Mouse (Mus musculus) ZHBTc4 (cell line): ENCODE data around the gene Myl3.
A peak's percentile ranks its signal among the peaks of the same experiment; 100 is the strongest.

Experiments used
- DNase-seq: peaks from one replicate; pipeline ENCODE4 v3.0.0-alpha.2; 2011; ENCODE audit warnings: low read depth, low spot score

Gene Myl3

DNA sequence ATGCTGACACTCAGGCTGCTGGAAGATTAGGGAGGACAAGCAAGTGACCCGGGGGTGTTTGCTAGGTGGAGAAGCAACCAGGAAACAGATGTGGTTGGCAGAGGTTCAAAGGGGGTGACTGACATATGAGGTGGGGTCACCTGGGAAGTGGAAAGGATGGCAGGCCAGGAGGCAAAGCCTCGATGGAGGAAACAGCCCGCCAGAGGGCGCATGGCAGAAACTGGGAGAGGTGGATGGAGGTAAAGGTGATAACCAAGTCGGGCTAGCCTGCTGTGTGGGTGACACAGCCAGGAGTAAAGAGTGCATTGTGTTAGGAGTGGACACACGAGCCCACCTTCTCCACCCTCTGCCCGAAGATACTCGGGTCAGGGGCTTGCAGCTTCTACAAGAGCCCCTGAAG, 11.8 kb upstream of the Myl3 start:
- peak; percentile 55 for DNase-seq

DNA sequence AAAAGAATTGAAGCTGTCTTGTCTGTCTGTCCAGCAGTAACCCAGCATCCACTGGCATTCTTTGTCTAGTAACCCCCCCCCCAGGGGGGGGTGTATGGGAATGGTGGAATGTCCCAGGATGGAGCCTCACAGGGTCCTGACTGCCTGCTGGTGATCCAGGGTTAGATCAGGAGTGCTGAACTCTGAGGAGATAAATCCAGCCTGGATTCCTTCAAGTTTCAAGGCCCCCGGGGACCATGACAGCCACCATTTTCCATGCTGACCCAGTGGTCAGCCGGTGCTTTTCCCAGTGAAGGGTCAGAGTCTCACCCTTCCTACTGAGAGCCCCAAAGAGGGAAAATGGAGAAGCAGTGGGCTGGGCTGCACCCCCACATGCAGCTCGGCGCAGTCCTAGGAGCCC, 9.8 kb upstream of the Myl3 start:
- no peak for DNase-seq

DNA sequence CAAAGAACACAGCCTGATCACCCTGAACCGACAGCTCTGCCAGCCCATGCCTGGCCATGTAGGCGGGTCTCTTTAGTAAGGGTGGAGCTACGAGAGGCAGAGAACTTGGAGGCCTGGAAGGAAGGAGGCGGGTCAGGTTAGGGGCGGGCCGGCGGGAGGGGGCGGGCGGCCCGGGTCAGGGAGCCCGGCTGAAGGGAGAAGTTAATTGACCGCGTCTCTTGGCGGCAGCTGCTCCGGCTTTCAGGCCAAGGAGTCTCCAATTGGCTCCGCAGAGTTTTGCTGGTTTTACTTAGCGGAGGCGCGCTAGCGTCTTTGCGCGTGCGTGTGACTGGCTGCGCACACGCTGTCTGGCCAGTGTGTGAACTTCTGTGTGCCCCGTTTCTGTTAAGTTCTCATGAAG, 9.0 kb upstream of the Myl3 start:
- DNase-seq: peak; percentile 96

DNA sequence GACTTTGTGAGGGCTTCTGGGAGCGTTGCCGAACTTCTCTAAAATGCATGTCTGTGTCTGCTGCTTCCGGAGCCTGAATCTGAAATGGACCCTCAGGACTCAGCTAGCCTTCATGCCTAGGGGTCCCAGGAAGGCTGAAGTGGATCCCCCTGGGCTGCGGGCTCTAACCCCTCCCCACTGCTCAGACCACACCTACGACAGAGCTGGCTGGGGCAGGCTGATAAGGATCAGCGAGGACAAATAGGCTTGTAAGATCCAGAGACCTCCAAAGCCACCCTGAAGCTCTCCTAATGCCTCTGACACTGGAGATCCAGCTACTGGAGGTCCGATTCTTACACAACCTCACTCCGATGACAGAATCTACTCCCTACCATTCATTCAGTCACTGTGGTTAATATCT, 8.6 kb upstream of the Myl3 start:
- no peak for DNase-seq

DNA sequence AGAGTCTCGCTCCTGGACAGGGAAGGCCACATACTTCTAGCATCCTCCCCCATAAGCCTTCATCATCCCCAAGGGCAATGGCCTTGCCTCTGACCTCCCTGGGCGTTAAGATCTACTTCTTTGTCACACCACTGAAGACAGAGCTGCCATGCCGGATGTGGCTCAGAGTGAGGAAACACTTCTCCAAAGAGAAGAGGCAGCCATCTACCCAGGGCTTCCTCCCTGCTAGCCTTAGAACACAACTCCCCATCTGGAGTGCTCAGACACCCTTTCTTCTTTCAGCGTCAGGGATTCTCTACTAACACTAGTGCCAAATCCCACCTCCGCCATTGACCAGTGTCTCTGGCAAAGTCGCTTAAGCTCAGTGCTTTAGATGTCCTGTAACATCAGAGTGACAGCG, 7.5 kb upstream of the Myl3 start:
- no peak for DNase-seq

DNA sequence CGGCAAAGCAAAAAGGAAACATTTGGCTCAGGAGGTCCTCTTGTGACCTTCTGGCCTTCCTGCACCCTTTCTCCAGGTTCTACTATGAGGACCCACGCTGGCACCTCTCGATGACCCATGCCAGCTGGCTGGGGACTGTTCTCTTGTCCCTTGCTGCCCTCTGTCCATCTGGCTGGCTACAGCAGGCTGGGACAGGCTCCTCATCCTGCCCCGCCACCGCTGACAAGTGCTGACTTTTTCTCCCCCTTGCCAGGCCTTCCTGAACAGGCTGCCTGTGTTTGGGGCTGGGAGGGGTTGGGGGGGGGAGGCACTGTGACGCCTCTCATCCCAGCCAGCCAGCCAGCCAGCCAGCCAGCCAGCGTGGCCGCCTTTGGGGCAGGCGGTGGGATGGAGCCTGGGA, 5.3 kb upstream of the Myl3 start:
- no peak for DNase-seq

DNA sequence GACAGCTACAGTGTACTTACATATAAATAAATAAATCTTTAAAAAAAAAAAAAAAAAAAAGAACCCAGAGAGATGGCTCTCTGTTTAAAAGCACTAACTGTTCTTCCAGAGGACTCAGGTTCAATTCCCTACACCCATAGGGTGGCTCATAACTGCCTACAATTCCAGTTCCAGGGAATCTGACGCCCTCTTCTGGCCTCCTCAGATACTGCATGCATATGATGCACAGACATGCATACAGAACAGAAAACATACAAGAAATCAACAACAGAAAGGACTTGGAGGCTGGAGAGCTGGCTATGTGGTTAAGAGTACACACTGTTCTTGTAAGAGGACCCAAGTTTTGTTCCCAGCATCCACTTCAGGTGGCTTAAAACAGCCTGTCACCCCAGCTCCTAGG, 3.6 kb upstream of the Myl3 start:
- peak; percentile 68 for DNase-seq

DNA sequence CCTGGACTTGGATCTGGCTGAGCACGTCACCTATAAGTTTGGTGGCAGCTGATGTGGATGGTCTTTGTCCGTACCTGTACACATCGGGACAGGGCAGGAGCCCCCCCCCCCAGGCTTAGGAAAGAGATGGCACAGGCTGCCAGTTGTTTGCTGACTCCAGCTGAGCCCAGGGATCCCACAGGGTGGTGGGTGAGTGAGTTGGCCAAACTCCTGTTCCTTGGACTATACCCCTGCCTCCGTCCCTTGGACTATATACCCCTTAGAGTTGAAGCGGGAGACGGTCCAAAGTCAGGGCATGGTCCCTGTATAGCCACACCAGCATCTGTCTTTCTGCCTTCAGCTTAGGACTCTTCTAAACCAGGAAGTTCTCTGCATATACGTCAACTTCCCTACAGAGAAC, 1.7 kb upstream of the Myl3 start:
- no peak for DNase-seq

DNA sequence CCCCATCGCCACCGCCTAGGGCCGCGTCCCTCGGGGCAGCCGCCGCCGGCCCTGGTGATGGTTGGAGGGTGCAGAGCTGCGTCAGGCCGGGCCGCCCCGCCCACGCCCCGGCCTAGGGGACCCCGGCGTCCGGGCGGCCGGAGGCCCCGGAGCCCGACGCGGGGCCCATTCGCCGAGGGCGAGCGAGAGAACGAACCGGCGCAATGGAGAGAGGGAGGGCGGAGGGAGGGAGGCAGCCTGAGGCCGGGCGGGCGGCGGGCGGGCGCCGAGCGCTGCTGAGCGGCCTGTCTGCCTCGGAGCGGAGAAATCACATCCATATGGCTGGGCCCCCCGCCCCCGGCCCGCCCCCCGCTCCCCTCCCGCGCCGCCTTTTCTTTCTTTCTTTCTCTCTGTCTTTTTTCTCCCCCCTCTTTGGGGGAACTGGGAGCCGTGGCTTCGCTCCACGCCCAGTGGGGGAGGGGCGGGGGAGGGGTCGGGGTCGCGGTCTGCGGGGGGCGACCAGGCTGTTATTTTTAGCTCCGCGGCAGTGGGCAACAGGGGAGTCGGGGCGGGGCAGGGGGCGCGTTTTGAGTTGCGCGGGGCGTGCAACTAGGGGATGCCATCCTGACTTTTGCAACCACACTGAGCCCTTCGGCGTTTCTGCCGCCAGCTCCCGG, 762 bp downstream of the Myl3 start:
- DNase-seq: peak; percentile 48

DNA sequence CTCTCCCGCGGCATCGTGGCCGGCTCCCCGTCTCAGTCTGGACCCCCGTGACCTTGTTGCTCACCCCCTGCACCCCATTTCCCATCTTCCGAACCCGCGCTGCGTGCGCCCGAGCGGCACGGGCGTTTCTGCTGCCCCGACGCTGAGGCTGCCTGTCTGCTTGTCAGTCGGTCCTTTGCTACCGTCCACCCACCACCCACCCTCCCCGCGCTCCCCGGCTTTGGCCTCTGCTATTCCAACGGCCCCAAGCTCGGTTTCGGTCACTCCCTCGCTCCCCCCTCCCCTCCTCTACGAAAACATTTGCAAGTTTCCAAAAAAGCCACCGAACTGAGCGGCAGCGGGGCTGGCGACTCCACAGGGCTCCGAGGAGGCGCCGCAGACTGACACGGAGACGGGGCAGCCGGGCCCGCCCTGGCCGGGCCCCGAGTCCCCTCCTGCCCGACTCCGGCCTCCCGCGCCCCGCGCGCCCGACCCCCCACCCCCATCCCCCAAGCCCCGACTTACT, 1.3 kb downstream of the Myl3 start:
- peak; percentile 58 for DNase-seq

DNA sequence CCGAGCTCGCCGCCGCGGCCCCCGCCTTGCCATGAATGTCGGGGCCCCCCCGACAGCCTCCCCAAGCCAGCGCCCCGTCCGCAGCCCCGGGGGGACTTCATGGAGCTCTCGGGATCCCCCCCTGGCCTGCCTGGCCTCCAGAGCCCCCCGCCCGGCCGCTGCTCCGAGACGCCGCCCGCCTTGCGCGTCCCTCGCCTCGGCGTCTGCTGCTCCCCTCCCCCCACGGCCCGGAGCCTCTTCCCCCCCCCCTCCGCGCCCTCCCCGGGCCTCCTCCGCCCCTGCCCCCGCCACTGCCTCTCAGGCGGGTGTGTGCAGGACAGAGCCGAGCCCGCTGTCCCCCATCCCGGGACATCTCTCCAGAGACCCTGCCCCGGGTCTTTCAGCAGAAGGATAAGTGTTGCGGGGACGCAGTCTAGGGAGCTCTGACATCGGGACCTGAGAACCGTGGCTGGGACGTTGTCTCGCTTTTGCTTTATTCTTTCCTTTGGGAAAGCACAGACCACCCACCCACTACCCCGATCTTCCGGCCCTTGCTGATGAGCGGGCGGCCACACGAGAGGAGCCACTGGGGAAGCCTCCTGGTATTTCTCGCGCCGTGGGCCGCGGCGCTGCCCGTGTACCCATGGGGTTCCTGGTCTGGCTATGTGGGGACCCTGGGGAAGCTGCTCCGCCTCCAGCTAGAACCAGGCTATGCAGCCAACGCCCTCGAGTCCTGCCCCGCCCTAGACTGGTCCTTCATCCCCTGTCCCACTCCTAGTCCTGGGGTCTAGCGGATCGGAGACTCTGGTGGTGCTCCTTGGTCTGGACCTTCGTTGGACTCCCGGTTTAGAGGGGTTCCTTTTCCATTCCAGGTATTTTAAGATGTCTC, 2.0 kb downstream of the Myl3 start:
- peak; percentile 45 for DNase-seq

DNA sequence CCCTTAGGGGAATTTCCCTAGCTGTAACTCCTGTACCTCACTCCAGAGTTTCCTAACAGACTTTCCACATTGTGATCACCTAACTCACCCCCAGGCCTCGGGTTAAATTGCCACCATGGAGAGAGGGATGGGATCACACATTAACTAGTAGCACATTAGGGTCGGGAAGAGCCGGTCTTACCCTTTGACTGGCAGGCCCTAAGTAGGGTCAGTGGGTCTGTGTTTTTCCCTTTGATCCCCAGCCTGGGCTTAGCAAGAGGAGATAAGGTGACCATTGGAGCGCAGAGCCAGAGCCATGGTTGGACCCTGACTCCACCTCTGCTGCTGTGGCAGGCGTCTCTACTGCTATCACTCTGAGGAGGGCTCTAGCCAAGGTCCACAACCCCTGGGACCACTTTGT, 4.1 kb downstream of the Myl3 start:
- DNase-seq: no peak

DNA sequence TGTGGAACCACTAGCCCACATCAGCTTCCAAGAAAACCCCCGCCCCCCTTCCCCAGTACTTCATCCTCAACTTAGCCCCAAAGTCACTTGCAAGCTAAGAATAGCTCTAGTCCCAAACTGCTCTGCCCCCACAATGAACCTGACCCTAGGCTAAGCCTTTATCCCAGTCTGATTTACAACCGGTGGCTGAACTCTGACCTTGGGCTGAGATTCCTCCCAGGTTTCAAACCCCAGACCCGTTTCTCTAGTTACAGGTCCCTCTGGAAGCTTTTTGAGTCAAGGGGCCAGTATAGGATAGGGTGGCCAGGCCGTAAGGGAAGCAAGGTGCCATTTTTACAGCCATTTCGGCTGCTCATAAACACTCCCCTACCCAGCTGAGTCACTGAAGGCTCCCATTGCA, 4.6 kb downstream of the Myl3 start:
- DNase-seq: no peak

DNA sequence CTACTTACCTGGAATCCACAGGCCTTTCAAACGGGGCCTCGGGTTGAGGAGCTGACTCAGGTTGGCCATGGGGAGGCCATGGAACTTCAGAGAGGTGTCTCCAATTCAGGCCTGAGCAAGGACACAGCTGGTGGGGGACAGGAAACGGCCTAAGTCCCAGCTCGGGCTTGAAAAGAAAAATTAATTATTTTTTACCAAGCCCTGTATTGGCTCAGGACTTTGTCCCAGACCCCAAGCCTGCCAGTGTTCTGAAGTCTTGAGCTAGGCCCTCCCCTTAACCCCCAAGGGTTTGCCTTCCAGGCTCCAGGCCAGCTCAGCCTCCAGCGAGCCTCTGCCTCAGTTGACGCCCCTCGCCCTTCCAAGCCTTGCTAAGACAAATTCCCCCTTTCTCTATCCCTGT, 5.3 kb downstream of the Myl3 start, which contains the start of gene Pth1r:
Gene Pth1r, minus strand, starts transcription at position 185 of the 400 bp plus-strand sequence.
- no peak for DNase-seq

DNA sequence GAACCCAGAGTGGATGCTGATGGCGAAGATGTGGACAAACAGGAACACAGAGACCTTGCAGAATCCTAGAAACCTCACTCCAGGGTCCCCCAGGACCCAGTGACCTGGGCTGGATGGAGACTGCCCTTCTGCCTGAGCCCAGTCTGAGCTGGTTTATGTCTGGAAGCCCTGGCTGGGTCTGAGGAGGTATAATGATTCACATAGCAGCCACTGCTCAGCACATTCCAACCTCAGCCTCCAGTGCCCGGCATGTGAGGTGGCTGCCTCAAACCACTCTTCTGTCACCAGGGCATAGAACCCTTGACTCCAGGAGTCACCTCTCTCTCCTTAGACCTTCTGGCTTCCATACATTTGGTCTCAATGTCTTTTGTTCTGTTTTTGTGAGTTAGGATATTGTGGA, 6.8 kb downstream of the Myl3 start:
- no peak for DNase-seq

DNA sequence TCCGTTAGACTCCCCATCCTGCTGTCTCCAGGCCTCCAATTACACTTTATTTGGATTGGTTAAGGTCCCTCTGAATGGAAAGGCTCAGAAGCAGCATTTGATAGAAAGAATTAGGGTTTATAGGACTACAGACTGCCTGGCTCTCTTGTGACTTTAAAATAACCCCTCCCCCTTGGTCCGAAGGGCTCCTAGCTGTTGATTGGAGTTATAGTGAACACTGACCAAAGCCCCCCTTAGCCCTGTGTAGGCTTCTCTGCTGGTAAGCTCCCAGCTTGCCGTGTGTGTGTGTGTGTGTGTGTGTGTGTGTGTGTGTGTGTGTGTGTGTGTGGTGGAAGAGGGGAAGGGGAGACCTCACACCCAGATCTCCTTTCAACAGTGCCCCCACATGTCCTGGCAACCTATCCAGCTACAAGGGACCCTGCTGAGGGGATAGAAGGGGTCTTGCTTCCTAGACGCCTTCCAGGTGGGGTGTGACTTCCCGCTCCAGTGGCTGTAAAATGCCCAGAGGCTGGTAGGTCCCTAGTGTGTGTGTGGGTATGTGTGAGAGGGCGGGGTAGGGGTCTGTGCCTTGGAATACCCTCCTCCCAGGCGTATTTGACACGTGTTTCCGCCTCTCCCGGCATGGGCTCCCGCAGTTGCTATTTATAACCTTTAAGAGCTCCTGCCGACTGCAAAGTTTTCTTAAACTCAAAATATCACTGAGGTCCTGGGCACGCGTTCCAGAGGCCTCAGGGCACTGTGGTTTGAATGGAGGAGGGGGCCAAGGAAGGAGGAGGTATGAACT, 8.9 kb downstream of the Myl3 start:
- no peak for DNase-seq

DNA sequence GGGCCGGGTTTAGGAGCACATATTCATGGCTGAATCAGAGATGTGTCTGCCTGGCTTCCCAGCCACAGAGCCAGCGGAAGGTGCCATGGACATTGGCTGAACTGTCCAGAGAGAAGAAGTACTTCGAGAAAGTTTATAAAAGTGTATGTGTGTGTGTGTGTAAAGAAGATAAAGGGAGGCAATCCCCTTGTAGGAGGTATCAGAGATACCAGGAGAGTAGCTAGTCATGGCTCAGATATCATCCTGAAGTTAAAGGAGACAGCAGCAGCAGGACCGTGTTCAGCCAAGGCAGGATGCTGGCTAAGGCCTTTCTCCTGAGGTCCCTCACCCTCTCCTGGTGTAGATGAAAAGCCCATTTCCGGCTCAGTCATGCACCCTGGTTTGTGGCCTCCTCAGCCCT, 9.8 kb downstream of the Myl3 start:
- no peak for DNase-seq

DNA sequence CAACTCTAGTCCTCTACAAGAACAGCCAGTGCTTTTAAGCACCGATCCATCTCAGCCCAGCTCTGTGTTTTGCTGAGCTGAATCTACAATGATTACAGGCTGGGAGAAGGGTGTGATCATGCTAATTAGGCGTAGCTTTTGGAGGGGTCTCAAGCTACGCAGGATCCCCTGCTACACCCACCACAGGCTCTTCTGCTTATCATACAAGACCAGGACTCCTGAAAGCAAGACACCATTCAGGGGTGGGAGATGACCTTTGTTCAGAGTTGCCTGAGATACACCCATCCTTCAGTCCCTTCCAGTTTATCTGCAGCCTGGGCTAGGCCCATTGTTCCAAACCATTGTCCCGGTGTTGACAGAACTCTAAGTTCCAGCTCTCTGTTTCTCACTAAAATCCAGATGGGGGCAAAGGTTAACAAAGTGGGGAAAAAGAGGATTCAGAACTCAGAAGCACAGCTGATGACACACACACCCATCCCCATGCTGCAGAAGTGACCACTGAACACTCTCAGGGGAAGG, 11.3 kb downstream of the Myl3 start:
- no peak for DNase-seq

DNA sequence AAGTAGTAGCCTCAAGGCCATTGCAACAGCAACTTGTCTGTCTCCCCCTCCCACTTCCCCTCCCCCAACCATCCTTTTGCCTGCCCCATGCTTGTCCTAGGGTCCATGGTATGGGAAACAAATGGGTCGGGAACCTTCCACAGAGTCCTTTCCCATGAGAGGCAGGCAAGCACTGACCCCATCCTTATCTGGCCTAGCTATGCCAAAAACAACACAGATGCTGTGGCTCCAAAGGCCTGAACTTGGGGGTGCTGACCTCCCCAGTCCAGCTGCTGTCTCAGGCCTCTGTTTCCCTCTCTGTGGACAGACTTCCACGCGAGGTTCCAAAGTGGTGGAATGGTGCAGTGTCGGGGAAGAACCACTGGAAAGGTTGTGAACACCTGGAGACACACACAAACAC, 12.1 kb downstream of the Myl3 start:
- no peak for DNase-seq

DNA sequence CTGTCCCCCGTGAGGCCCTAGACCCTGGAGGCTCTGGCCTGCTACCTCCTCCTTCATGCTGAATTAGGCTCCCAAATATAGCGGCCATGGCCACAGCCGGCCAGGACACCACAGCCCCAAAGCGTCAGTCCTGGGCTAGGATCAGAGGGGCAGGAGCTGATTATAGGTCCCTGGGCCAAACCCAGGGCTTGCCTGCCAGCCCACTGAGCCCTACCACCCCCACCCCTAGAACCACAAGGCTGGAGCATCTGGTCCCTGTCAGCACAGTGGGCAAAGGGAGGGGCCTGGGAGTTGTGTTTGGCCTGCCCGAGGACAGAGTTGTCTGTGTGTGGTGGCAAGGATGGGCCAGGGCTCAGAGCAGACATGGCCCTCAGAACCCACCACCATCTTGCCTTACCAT, 16.2 kb downstream of the Myl3 start:
- no peak for DNase-seq

DNA sequence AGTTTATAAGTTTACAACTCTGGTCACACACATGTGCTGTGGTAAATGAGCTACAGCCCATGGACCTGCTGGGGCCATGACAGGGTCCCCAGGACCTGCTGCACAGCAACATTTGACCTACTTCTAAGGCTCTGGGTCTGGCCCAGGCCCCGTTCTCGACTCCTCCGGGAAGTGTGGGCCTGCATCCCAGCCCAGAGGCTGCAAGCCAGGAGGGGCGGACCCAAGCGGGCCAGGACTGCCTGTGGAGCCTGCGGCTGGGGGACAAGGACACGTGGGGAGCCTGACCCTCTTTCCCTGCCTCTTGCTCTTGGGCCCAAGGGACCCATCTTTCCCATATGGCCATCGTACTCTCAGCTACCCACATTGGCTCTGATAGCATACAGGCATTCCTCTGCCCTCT, 16.9 kb downstream of the Myl3 start:
- no peak for DNase-seq

DNA sequence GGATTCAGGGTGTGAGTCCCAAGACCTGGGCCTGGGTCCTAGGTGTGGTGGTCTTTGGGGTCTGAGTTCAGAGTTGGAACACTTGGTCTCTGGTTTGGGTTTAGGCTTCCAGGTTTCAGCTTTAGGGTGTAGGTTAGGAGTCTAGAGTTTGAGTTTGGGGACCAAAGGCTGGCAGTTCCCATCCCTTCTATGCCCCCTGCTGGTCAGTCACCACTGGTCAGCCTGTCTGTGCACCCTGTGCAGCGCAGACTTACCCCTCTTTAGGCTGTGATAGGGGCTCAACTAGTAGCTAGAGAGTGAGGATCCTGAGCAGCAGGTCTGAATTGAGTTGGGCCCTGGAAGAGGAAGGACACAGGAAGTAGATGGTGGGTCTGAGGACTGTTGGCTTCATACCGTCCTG, 17.6 kb downstream of the Myl3 start:
- no peak for DNase-seq
